Mouse (Mus musculus) ES-E14 (cell line): Measurements from ENCODE around the gene Olfr727. TPM values are rescaled to one million over a fixed set of nuclear protein-coding genes. Genes with fewer than 3 reads are reported as not detected.

Source experiments
- DNase-seq: peaks from one replicate; pipeline ENCODE4 v3.0.0-alpha.2; 2013; ENCODE audit warnings: low read depth, low spot score
- H3K27ac ChIP-seq: 2 replicates; pipeline ENCODE4 v1.5.1; 2012; ENCODE audit warnings: low read depth, mild to moderate bottlenecking, low read length, moderate library complexity, mixed read lengths; ENCODE audit not compliant: poor library complexity, insufficient read depth, severe bottlenecking
- H3K36me3 ChIP-seq: 2 replicates; pipeline ENCODE4 v1.6.1; 2012; ENCODE audit warnings: mild to moderate bottlenecking, low read length, moderate library complexity, mixed read lengths; ENCODE audit not compliant: control insufficient read depth, poor library complexity, insufficient read depth, severe bottlenecking
- H3K4me1 ChIP-seq, 2 experiments: fragments of 150-350 bp in 1 of 2; sonication (generic) in 1 of 2; 2 replicates each; pipeline ENCODE4 v1.6.1; 2012; ENCODE audit warnings: low read length in 2 of 2, mild to moderate bottlenecking in 1 of 2, mixed read lengths in 1 of 2; ENCODE audit not compliant: control insufficient read depth in 2 of 2, insufficient read depth in 2 of 2, poor library complexity in 1 of 2
- H3K4me3 ChIP-seq, 2 experiments: fragments of 150-350 bp in 1 of 2; sonication (generic) in 1 of 2; 2 replicates each; pipeline ENCODE4 v1.5.1; 2012; ENCODE audit warnings: low read length in 2 of 2, low read depth in 1 of 2, mild to moderate bottlenecking in 1 of 2, mixed read lengths in 1 of 2; ENCODE audit not compliant: insufficient read depth in 1 of 2, poor library complexity in 1 of 2, severe bottlenecking in 1 of 2
- H3K9ac ChIP-seq: 2 replicates; pipeline ENCODE4 v1.6.1; 2012; ENCODE audit warnings: low read depth, mild to moderate bottlenecking, low read length, mixed read lengths; ENCODE audit not compliant: poor library complexity, insufficient read depth, severe bottlenecking
- H3K9me3 ChIP-seq: fragments of 150-350 bp; sonication (generic); 2 replicates; pipeline ENCODE4 v1.6.1; 2012; ENCODE audit warnings: low read depth, mild to moderate bottlenecking, low read length; ENCODE audit not compliant: control insufficient read depth, insufficient read depth
- CHD2 ChIP-seq: IDR thresholded peaks from 2 replicates; pipeline ENCODE4 v1.6.1; 2014; ENCODE audit warnings: mild to moderate bottlenecking, low read depth, low read length, inconsistent platforms
- HCFC1 ChIP-seq: IDR thresholded peaks from 2 replicates; pipeline ENCODE4 v1.6.1; 2012; ENCODE audit warnings: low read length, inconsistent platforms, borderline replicate concordance; ENCODE audit not compliant: insufficient read depth
- MAFK ChIP-seq: IDR thresholded peaks from 2 replicates; pipeline ENCODE4 v1.6.1; 2014; ENCODE audit warnings: mild to moderate bottlenecking, low read depth, low read length, inconsistent platforms; ENCODE audit not compliant: insufficient read depth
- ZC3H11A ChIP-seq: IDR thresholded peaks from 2 replicates; pipeline ENCODE4 v1.6.1; 2012; ENCODE audit warnings: low read depth, mild to moderate bottlenecking, inconsistent platforms, low read length, borderline replicate concordance
- ZNF384 ChIP-seq: IDR thresholded peaks from 2 replicates; pipeline ENCODE4 v1.6.1; 2012; ENCODE audit warnings: low read depth, low read length, inconsistent platforms
- in situ Hi-C, 2 experiments: fragments of 600-800 bp; cut with MboI; formaldehyde crosslinking; loops; one replicate each; pipeline ENCODE4 v1.15.1; 2025; ENCODE audit warnings: low sequenced_read_pairs in 2 of 2, inconsistent platforms in 1 of 2; ENCODE audit not compliant: unreplicated experiment in 2 of 2
- total RNA-seq: library from RNA; depleted of rRNA; stranded (reverse); fragments of 300-350 nt; gene quantifications from 2 replicates; pipeline ENCODE4 v1.2.3, GENCODE M21; 2012; rRNA removed

Gene Olfr727
- not detected in 2 replicates for total RNA-seq

DNA sequence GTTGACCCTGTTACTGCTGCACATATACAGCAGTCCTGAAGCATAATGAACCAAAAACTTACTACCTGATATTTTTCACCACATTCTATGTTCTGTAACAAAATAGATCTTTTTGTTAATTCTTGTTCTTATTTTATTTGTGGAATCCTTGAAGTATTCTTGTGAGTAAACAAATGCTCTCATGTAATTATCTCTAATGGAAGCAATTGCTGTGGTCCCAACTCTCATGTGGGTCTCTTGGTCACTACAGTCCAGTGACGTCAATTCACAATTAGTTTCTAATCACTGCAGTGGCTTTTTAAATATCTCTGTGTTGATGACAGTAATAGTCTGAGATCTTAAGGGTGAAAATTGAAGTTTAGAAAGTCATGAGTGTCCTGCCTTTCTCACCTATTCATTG is at the start of gene Olfr727:
Gene Olfr727, plus strand, starts transcription at position 301 of the 400 bp plus-strand sequence.
- TF ChIP-seq HCFC1 (no peak), CHD2 (no peak), ZNF384 (no peak), MAFK (no peak), ZC3H11A (no peak)
- Histone ChIP-seq H3K4me3 (no peak within 1 kb of the TSS), H3K36me3 (no peaks in the 10 kb centered on the region), H3K4me1 (no peaks in the 10 kb centered on the region), H3K9ac (no peak within 1 kb of the TSS), H3K27ac (no peak within 1 kb of the TSS), H3K9me3 (no peaks in the 10 kb centered on the region)
- in situ Hi-C loops: no loop called here
- no peak for DNase-seq

DNA sequence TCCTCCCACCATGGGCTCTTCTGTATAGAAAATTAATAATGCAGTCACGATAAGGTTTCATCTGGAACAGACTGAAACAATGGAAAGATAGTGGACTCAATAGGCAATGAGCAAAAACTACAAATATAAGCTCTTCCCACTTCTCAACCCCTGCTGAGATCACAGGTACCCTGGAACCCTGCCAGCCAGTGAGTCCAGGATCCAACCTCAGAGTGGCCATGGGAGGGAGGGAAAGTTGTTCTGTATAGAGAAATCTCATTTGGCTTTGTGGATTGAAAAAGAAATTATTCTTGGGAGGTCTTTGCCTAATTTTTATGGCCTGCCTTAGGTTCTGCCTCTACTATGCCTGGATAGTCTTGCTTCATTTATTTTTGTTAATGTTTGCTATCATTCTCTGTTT is 32.1 kb upstream of the Olfr727 start, which contains the start of gene Olfr726:
Gene Olfr726, minus strand, starts transcription at position 101 of the 400 bp plus-strand sequence.
- no peak for DNase-seq
- H3K9ac ChIP-seq: no peak within 1 kb of the TSS
- in situ Hi-C loops: no loop called here
- H3K4me1 ChIP-seq: no peaks in the 10 kb centered on the region
- H3K36me3 ChIP-seq: no peaks in the 10 kb centered on the region
- TF ChIP-seq CHD2: no peak
- no peak within 1 kb of the TSS for H3K27ac ChIP-seq
- no peaks in the 10 kb centered on the region for H3K9me3 ChIP-seq
- no peak within 1 kb of the TSS for H3K4me3 ChIP-seq

DNA sequence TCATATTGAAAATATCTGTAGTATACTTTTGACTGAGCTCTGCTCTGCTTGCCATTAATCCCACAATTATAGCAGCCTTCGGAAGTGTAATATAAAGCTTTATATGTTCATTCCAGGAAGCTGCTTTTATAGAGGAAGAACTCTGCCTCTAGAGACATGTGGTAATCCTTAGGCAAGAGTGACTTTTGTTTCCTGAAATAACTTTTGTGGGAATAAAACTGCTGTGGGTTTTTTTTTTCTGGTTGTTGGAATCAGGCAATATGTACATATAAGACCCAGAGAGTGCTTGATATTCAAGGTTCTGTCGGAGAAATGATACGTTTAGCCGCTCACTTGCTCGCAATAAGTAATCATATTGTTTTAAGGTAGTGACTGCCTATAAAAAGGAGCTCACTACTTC is 19.6 kb downstream of the Olfr727 start, which contains the start of gene Olfr728:
Gene Olfr728, minus strand, starts transcription at position 101 of the 400 bp plus-strand sequence.
- no peak within 1 kb of the TSS for H3K4me3 ChIP-seq
- H3K27ac ChIP-seq: no peak within 1 kb of the TSS
- H3K36me3 ChIP-seq: no peaks in the 10 kb centered on the region
- H3K9me3 ChIP-seq: no peaks in the 10 kb centered on the region
- no peaks in the 10 kb centered on the region for H3K4me1 ChIP-seq
- no peak for DNase-seq
- H3K9ac ChIP-seq: no peak within 1 kb of the TSS
- in situ Hi-C loops: no loop called here
- no peak for TF ChIP-seq CHD2

DNA sequence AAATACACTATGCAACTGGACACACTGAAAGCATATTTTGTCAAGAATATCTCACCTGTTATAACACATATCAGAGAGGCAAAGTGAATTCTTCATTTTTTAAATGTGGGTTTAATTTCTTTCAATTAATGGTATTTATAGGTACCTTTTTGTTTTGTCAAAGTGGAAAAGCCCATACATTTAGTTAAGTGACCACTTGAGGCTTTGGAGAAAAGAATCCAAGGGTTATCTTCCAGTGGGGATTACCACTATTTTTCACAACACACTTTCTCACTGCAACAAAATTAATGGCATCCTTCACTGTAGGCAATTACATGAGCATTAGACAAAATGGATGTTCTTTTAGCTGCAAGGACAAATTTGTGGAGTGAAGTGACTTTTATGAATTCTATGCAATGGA is 29.8 kb downstream of the Olfr727 start, which contains the start of gene Olfr729:
Gene Olfr729, minus strand, starts transcription at position 101 of the 400 bp plus-strand sequence.
- Histone ChIP-seq H3K9me3 (no peaks in the 10 kb centered on the region), H3K36me3 (no peaks in the 10 kb centered on the region), H3K4me3 (no peak within 1 kb of the TSS), H3K4me1 (no peaks in the 10 kb centered on the region), H3K27ac (no peak within 1 kb of the TSS), H3K9ac (no peak within 1 kb of the TSS)
- TF ChIP-seq MAFK: no peak
- no peak for TF ChIP-seq ZNF384
- TF ChIP-seq ZC3H11A: no peak
- no peak for TF ChIP-seq CHD2
- no peak for TF ChIP-seq HCFC1
- in situ Hi-C loops: no loop called here
- DNase-seq: no peak

Other genes with a start within 250 kb of the Olfr727 start
- not detected in 2 replicates for gene Olfr722, start 221.2 kb upstream of the Olfr727 start, total RNA-seq
- gene Olfr723, start 191.4 kb upstream of the Olfr727 start, total RNA-seq: not detected in 2 replicates
- not detected in 2 replicates for gene Olfr724, start 159.9 kb upstream of the Olfr727 start, total RNA-seq
- gene Olfr725, start 82.8 kb upstream of the Olfr727 start, total RNA-seq: not detected in 2 replicates
- not detected in 2 replicates for gene Olfr726, start 32.2 kb upstream of the Olfr727 start, total RNA-seq
- not detected in 2 replicates for gene Olfr728, start 19.5 kb downstream of the Olfr727 start, total RNA-seq
- not detected in 2 replicates for gene Olfr729, start 29.7 kb downstream of the Olfr727 start, total RNA-seq
- gene Olfr730, start 65.0 kb downstream of the Olfr727 start, total RNA-seq: not detected in 2 replicates
- not detected in 2 replicates for gene Olfr731, start 118.7 kb downstream of the Olfr727 start, total RNA-seq
- gene Olfr732, start 161.0 kb downstream of the Olfr727 start, total RNA-seq: not detected in 2 replicates
- gene Olfr733, start 178.3 kb downstream of the Olfr727 start, total RNA-seq: not detected in 2 replicates
- not detected in 2 replicates for gene Olfr734, start 203.6 kb downstream of the Olfr727 start, total RNA-seq
- gene Olfr735, start 225.7 kb downstream of the Olfr727 start, total RNA-seq: not detected in 2 replicates
- not detected in 2 replicates for gene Tlr11, start 234.7 kb downstream of the Olfr727 start, total RNA-seq